Mouse (Mus musculus) megakaryocyte-erythroid progenitor cell, adult 5 weeks (primary cell): Measurements from ENCODE around the gene Exosc3. TPM values are rescaled to one million over a fixed set of nuclear protein-coding genes. Genes with fewer than 3 reads are reported as not detected.

Source experiments
- polyA plus RNA-seq: library from polyadenylated mRNA; stranded (reverse); fragments of >175 nt; gene quantifications from 2 replicates; pipeline ENCODE4 v1.2.3, GENCODE M21; 2012

Exosc3 gene
- polyA plus RNA-seq, result 74.8 and 75.8 TPM in 2 replicates

DNA sequence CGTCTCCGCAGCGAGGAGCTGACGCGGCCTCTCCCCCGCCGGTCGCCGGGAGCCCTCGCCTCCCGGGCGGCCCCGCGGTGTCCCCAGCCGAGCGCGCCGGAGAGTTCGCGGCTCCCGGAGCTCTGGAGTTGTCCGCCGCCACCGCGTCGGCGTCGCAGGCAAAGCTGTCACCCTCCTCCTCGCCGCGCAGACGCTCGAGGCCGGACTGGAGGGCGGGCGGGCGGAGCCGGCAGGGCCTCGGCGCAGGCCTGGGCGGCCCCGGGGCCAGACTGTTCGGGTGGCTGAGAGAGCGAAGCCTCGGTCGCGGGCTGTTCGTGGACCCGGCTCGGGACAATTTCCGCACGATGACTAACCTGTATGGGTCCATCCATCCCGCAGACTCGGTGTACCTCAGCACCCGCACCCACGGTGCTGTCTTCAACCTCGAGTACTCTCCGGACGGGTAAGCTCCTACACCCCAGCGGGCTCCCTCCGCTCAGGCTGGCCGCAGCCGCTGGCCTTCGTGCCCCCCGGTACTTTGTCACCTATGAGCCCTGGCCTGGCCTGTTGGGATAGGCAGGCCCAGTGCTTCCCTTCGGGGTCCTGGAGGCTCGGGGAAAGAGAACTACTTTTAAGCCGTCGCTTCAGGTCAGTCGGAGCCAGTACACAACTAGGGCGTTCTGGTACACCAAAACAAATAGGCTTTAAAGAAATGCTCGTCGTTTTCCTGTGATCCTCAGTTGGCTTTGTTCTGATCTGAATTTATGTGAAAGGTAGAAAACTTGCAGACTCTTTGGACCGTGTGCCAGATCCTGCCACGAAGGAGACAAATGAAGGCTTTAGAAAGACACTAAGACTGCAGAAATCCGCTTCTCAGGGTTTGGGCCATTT, at the start of gene Exosc3:
TSS of gene Exosc3 (minus strand) at position 447 of the 870 bp plus-strand sequence.

DNA sequence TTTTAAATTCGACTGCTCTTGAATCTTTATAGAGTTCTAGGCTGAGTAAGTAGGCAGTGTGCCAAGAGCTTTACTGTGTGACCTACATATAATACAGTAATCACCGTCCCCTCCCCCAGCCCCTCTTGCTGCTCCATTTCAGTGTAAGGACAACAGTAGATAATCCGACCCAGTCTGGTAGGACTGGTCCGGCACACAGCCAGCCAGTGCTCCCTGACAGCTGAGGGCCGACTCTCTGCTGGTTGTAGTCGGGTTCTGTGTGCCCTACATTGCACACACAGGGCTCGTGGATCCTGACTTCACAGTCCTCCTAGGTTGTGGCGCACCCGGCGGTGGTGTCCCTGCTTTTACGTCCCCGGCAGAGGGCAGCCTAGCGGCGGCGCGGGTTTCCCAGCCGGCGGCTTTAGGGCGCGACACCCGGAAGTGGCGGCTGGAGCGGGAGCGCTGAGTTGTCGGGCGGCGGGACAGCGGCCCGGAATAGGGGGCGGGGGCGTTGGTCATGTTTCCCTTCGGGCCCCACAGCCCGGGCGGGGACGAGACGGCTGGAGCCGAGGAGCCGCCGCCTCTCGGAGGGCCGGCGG, 773 bp downstream of the Exosc3 start, which contains the start of gene Dcaf10:
TSS of gene Dcaf10 (plus strand) at position 433 of the 581 bp plus-strand sequence.

DNA sequence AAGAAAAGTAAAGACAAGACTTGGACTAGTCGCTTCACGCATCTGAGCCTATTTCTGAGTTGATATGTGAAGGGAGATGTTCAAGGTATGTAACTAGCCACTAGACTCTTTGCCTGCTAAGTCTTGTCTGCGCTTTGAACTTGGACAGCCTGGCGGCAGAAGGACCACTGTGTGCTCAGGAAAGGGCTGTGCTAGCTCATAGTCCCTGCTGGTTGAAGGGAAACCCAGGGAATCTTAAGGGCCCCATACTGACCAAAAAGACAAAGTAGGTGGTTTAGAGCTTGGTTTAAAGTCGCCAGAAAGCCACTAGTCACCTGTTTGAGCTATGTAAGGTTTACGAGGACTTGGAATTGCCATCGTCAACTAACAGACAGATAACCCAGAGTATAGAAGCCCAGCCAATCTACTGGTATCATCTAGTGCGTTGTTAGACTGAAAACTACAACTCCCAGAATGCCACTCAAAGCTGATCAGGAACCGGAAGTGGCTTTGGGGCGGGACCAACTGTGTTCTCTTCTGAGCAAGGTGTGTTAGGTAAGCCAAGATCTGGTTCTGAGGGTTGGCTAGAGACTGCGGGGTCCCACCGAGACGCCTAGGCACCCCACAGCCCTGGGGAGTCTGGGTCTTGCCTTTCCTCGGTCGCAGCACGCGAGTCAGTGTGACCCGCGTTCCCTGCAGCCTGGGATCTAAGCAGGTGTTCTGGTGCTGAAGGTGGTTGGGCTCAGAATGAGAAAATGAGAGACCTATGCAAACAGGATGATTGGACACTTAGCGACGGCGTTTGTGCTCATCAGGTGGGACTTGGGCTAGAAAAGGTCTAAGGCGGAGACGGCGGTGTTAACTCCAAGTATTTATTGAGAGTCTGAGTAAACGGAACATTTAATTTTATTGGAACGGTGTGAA, 45.6 kb downstream of the Exosc3 start, which contains the start of gene Trmt10b:
TSS of gene Trmt10b (plus strand) at position 466 of the 903 bp plus-strand sequence.

Other genes starting within 250 kb of the Exosc3 start
- gene Tomm5, start 234.6 kb downstream of the Exosc3 start, polyA plus RNA-seq, result 90.0 and 103 TPM in 2 replicates
- gene Frmpd1, start 157.9 kb downstream of the Exosc3 start, polyA plus RNA-seq, result 0.04 and 0.09 TPM in 2 replicates
- 1.8 and 3.0 TPM in 2 replicates for gene Trmt10b, start 45.6 kb downstream of the Exosc3 start, polyA plus RNA-seq
- gene Dcaf10, start 631 bp downstream of the Exosc3 start, polyA plus RNA-seq, result 40.7 and 42.2 TPM in 2 replicates
- 23.4 and 23.9 TPM in 2 replicates for gene Slc25a51, start 66.0 kb upstream of the Exosc3 start, polyA plus RNA-seq
- 7.1 and 7.3 TPM in 2 replicates for gene Shb, start 189.7 kb upstream of the Exosc3 start, polyA plus RNA-seq